Mouse (Mus musculus) cerebellum, adult 2 months (tissue): Measurements from ENCODE around the gene Wdfy4.
A peak's percentile ranks its signal among the peaks of the same experiment; 100 is the strongest.

Experiments used
- CTCF ChIP-seq: fragments of 200-500 bp; IDR thresholded peaks from 2 replicates; pipeline ENCODE4 v1.5.1; 2011; ENCODE audit warnings: low read depth, mild to moderate bottlenecking, control low read depth, low read length, moderate library complexity, borderline replicate concordance; ENCODE audit not compliant: insufficient read depth
- POLR2A ChIP-seq: fragments of 200-500 bp; IDR thresholded peaks from 2 replicates; pipeline ENCODE4 v1.6.1; 2011; ENCODE audit warnings: low read length, control low read depth, borderline replicate concordance; ENCODE audit not compliant: insufficient read depth

DNA sequence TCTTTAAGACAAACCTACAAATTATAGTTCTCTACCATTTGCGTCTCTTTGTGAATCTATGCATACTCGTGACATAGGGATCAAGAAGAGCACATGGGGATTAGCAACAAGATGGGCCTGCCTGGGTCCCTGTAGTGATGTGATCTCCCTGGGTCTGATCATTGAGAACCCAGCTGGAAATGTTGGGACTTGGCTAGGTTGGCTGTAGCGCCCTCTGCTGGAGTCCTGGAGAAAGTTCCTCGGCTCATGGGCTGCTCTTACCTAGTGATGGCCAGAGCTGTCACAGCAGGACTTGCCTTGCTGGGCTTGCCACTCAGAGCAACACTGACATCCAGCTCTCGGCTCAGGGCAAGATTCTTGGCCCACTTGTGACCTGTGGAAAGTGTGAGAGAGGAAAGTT, 224.8 kb downstream of the Wdfy4 start:
- TF ChIP-seq CTCF: peak; percentile 74
- TF ChIP-seq POLR2A: no peak
